Mouse (Mus musculus): ENCODE measurements around the gene Mmp9. TPM values are rescaled to one million over a fixed set of nuclear protein-coding genes. Genes with fewer than 3 reads are reported as not detected.
A peak's percentile ranks its signal among the peaks of the same experiment; 100 is the strongest.

Mmp9 gene
- polyA plus RNA-seq, 1 experiment from 2014 or later = 0.33 TPM

DNA sequence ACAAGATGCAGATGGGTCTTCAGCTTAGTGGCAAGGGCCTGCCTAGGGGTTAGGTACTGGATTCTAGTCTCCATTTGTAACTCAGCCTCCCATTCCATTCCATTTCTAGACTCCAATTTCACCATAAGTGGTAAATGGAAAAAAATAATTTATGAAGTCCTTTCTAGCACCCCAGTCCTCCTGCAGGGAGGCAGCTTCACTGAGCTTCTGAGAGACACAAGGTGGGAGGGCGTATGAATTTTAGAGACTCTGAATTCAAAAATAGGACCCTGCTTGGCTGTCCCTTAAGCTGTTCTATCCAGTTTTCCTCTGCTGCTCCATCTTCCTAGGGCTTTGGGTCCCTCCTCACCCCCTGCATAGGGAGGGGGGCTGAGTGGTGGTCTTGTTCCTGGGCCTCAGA lies 24.4 kb downstream of the Mmp9 start:
- Histone ChIP-seq H3K27ac (no peak overlapping the region), H3K27me3 (ENCODE audit: low read depth, poor library complexity, severe bottlenecking) (peaks cover 78% of the 10 kb centered on the region), H3K4me1 (peaks cover 43% of the 10 kb centered on the region), H3K4me3 (no peak overlapping the region), H3K36me3 (no peaks in the 10 kb centered on the region), H3K9me3 (replicated peaks) (no peaks in the 10 kb centered on the region)
- no peak for DNase-seq (ENCODE audit: low spot score)
- 91% methylated on average over 1 of the region's 1 CpGs for WGBS

DNA sequence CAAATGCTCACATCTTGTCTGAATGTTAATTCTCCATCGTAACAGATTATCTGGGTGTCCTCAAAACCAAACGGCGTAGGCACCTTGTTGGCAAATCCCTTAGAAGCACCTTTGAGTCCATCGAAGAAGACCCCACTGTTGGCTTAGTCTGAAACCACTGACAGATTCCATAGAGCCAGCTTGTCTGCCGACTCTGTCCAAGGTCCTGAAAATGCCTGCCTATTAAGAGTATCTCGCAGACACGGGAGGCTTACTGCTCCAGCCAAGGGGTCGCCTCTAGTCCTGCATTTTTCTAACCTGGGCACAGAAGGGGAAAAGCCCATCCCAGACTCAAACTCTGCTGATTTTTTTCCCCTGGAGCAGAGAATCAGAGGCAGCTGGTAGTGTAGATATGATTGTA lies 25.8 kb downstream of the Mmp9 start:
- DNase-seq (ENCODE audit: low spot score) = peak; percentile 79

GRCm38 (mm10) chr2:164967193-164967592 lies 26.6 kb downstream of the Mmp9 start:
- Histone ChIP-seq H3K36me3 (no peaks in the 10 kb centered on the region), H3K27ac (no peak overlapping the region), H3K27me3 (ENCODE audit: low read depth, poor library complexity, severe bottlenecking) (peaks cover 99% of the 10 kb centered on the region), H3K9me3 (replicated peaks) (no peaks in the 10 kb centered on the region), H3K4me3 (no peak overlapping the region), H3K4me1 (peaks cover 39% of the 10 kb centered on the region)
- 18% methylated on average over 6 of the region's 6 CpGs for WGBS
- DNase-seq (ENCODE audit: low spot score) = no peak

More for the DNA sequence above, 25.8 kb downstream of the Mmp9 start:
- H3K4me1 ChIP-seq = peaks cover 43% of the 10 kb centered on the region
- H3K9me3 ChIP-seq (replicated peaks) = no peaks in the 10 kb centered on the region
- H3K27ac ChIP-seq = no peak overlapping the region
- H3K36me3 ChIP-seq = no peaks in the 10 kb centered on the region
- peaks cover 92% of the 10 kb centered on the region for H3K27me3 ChIP-seq (ENCODE audit: low read depth, poor library complexity, severe bottlenecking)
- WGBS = 19% methylated on average over 8 of the region's 8 CpGs
- no peak overlapping the region for H3K4me3 ChIP-seq

GRCm38 (mm10) chr2:164967761-164968440 lies 27.3 kb downstream of the Mmp9 start:
- DNase-seq (ENCODE audit: low spot score) = no peak
- H3K27ac ChIP-seq = no peak overlapping the region
- H3K36me3 ChIP-seq = no peaks in the 10 kb centered on the region
- peak overlapping the region; percentile 45 for H3K4me3 ChIP-seq
- H3K4me1 ChIP-seq = peaks cover 42% of the 10 kb centered on the region
- H3K27me3 ChIP-seq (ENCODE audit: low read depth, poor library complexity, severe bottlenecking) = peaks cover 99% of the 10 kb centered on the region
- 2% methylated on average over 63 of the region's 65 CpGs for WGBS
- H3K9me3 ChIP-seq (replicated peaks) = no peaks in the 10 kb centered on the region

DNA sequence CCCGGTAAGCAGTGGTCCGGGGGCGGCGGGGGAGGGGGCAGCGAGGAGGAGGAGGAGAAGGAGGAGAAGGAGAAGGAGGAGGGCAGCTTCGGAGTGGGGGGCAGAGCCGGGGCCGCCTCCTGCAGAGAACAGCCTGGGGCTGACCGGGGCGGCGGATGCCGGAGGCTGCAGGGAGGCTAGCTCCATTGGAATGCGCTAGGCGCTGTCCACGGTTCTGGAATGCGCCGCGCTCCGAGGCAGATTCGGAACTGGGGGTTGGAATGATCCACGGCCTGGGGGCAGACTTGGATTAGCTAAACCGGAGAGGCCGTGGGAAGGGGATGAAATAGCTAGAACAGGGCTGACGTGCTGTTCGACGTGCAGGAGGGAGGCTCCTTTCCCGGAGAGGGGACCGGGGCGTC lies 27.9 kb downstream of the Mmp9 start:
- Histone ChIP-seq H3K9me3 (replicated peaks) (no peaks in the 10 kb centered on the region), H3K36me3 (no peaks in the 10 kb centered on the region), H3K4me1 (peaks cover 44% of the 10 kb centered on the region), H3K4me3 (peak overlapping the region; percentile 45), H3K27me3 (ENCODE audit: low read depth, poor library complexity, severe bottlenecking) (peaks cover 98% of the 10 kb centered on the region), H3K27ac (no peak overlapping the region)
- under 1% methylated on average over 27 of the region's 29 CpGs for WGBS
- peak; percentile 91 for DNase-seq (ENCODE audit: low spot score)

DNA sequence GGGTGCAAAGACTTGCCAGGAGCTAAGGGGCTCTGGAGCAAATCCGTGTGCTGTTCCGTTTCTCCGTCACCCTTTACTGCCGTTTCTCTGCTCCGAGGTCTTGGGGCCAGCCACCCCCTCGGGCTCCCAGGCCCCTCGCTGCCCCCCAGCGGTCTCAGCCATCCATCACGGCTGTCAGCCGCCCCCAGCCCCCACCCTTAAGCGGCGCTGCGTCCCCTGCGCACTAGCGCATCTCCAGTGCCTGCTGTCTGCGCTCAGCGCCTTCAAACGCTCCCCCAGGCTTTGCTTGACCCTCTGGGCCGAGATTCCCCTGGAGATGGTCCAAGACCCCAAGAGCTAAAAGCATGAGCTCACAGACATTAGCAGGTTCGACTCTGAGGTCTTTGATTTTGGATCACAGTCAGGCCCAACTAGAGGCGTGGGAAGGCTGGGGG lies 28.8 kb downstream of the Mmp9 start:
- no peaks in the 10 kb centered on the region for H3K36me3 ChIP-seq
- H3K4me3 ChIP-seq = no peak overlapping the region
- 2% methylated on average over 21 of the region's 21 CpGs for WGBS
- peaks cover 44% of the 10 kb centered on the region for H3K4me1 ChIP-seq
- H3K27ac ChIP-seq = no peak overlapping the region
- peaks cover 97% of the 10 kb centered on the region for H3K27me3 ChIP-seq (ENCODE audit: low read depth, poor library complexity, severe bottlenecking)
- no peak for DNase-seq (ENCODE audit: low spot score)
- H3K9me3 ChIP-seq (replicated peaks) = no peaks in the 10 kb centered on the region

DNA sequence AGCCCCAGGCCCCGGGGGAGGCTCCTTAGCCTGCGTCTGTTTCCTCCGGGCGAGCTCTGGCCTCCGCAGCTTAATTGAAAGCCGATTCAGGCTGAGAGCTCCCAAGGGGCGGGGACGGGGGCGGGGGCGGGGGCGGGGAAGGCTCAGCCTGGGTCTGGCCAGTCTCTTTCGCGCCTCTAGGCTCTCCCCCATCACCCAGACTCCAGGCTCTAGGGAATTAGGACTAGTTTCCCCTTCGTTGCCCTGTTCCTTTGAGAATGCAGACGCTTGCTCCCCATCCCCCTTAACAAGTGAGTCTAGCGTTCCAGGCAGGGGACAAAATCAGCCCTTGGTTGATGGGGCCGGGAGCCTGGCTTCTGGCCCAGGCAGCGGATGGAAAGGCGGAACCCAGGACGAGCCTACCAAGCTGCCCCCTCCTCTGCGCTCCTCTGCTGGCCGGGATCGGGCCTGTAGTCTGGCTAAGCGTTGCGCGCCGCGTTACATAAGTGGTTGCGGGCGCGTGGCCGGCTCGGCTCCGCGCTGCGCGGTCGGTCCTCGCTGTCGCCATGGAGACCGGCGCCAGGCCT lies 30.1 kb downstream of the Mmp9 start:
- no peak overlapping the region for H3K27ac ChIP-seq
- no peaks in the 10 kb centered on the region for H3K36me3 ChIP-seq
- peak overlapping the region; percentile 40 for H3K4me3 ChIP-seq
- H3K4me1 ChIP-seq = peaks cover 44% of the 10 kb centered on the region
- peak; percentile 72 for DNase-seq (ENCODE audit: low spot score)
- no peaks in the 10 kb centered on the region for H3K9me3 ChIP-seq (replicated peaks)
- H3K27me3 ChIP-seq (ENCODE audit: low read depth, poor library complexity, severe bottlenecking) = peaks cover 89% of the 10 kb centered on the region
- WGBS = under 1% methylated on average over 42 of the region's 42 CpGs

DNA sequence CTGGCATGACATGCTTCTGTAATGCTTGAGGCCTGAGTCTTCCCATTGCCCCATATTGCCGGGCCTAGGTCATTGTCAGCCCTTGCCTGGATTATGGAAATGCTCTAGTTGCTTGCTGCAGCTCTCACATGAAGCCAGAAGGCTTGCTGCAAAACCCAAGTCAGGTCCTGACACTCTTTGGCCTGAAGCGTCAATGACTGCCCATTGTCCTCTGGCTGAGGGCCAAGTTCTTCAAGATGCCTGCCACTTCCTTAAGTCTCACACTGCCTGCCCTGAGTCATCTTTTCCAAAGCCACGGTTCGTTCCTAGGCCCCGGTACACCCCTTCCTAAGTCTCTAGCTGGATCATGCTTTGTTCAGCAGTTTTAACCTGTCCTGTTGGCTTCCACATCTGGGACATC lies 32.1 kb downstream of the Mmp9 start:
- Histone ChIP-seq H3K4me3 (no peak overlapping the region), H3K36me3 (no peaks in the 10 kb centered on the region), H3K9me3 (replicated peaks) (no peaks in the 10 kb centered on the region), H3K27ac (no peak overlapping the region), H3K27me3 (ENCODE audit: low read depth, poor library complexity, severe bottlenecking) (peaks cover 70% of the 10 kb centered on the region), H3K4me1 (peaks cover 43% of the 10 kb centered on the region)
- WGBS = 78% methylated on average over 5 of the region's 5 CpGs
- DNase-seq (ENCODE audit: low spot score) = no peak

- 81% methylated on average over 6 of the region's 6 CpGs for WGBS
- H3K27me3 ChIP-seq (ENCODE audit: low read depth, poor library complexity, severe bottlenecking) = peaks cover 40% of the 10 kb centered on the region
- H3K9me3 ChIP-seq (replicated peaks) = no peaks in the 10 kb centered on the region
- H3K4me3 ChIP-seq = no peak overlapping the region
- H3K27ac ChIP-seq = no peak overlapping the region
- no peak for DNase-seq (ENCODE audit: low spot score)
- H3K4me1 ChIP-seq = peaks cover 14% of the 10 kb centered on the region
- no peaks in the 10 kb centered on the region for H3K36me3 ChIP-seq
Measured at GRCm38 (mm10) chr2:164975611-164976010, 35.0 kb downstream of the Mmp9 start.

DNA sequence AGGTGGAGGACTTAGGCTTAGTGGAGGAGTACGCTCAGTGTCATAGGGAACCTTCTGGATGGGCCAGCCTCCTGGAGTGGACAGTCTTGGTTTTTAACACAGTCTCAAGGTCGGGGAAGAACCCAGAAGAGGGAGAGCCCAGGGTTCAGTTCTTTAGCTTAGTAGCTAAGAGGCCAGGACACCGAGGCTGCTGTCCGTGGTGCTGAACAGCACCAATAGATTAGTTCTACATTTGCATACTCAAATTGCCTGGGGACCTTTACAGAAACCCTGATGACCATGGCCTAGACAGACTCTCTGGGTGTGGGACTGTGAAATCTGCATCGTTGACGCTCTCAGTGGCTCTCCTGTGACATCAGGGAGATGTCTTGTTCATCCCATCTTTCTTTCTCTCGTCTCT lies 39.2 kb downstream of the Mmp9 start:
- Histone ChIP-seq H3K4me3 (no peak overlapping the region), H3K4me1 (no peaks in the 10 kb centered on the region), H3K27ac (no peak overlapping the region), H3K9me3 (replicated peaks) (no peaks in the 10 kb centered on the region), H3K36me3 (no peaks in the 10 kb centered on the region), H3K27me3 (ENCODE audit: low read depth, poor library complexity, severe bottlenecking) (peaks cover 2% of the 10 kb centered on the region; the same call in 1 of the 2 replicates)
- 23% methylated on average over 7 of the region's 7 CpGs for WGBS
- DNase-seq (ENCODE audit: low spot score) = peak; percentile 82

DNA sequence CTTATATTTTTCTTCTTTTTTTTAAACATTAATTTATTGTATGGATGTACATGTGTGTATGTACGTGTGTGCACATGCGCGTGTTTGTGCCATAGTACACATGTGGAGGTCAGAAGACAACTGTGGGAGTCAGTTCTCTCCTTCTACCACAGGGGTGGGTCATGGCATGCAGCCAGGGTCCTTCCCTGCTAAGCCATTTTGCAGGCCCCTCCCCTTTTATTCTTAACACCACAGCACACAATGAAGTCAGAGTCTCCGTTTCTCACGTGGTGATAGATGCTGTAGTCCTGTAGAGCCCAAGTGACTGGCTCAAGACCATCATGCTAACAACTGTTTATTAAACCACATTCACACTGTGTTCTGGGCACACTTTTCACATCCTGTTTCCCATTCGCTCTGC lies 45.4 kb downstream of the Mmp9 start:
- WGBS = 84% methylated on average over 6 of the region's 6 CpGs

GRCm38 (mm10) chr2:164986371-164987027 lies 45.9 kb downstream of the Mmp9 start:
- H3K27ac ChIP-seq = no peak overlapping the region
- WGBS = 77% methylated on average over 14 of the region's 14 CpGs
- no peak overlapping the region for H3K4me3 ChIP-seq
- H3K4me1 ChIP-seq = peaks cover 4% of the 10 kb centered on the region; the same call in 1 of the 2 replicates
- no peaks in the 10 kb centered on the region for H3K27me3 ChIP-seq (ENCODE audit: low read depth, poor library complexity, severe bottlenecking)
- DNase-seq (ENCODE audit: low spot score) = no peak
- H3K36me3 ChIP-seq = no peaks in the 10 kb centered on the region
- no peaks in the 10 kb centered on the region for H3K9me3 ChIP-seq (replicated peaks)

More for the DNA sequence above, 45.4 kb downstream of the Mmp9 start:
- Histone ChIP-seq H3K27ac (no peak overlapping the region), H3K4me1 (peaks cover 4% of the 10 kb centered on the region; the same call in 1 of the 2 replicates), H3K36me3 (no peaks in the 10 kb centered on the region), H3K9me3 (replicated peaks) (no peaks in the 10 kb centered on the region), H3K27me3 (ENCODE audit: low read depth, poor library complexity, severe bottlenecking) (no peaks in the 10 kb centered on the region), H3K4me3 (no peak overlapping the region)
- no peak for DNase-seq (ENCODE audit: low spot score)

DNA sequence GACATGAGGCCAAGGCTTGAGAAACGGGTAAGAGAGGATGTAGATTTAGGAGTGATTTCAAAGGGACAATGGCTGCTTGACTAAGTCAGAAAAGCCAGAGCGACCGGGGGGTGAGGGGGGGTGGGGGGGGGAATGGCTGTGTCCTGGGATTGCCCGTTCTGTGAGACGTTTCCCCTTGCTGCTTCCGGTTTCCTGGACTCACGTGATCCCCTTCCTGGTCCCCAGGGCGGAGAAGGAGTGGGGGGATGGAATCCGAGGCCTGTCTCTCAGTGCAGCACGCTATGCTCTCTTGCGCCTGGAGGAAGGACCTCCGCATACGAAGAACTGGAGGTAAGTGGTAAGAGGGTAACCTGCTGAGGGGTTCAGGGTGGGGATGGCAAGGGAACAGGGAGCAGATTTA lies 48.2 kb downstream of the Mmp9 start:
- H3K36me3 ChIP-seq = no peaks in the 10 kb centered on the region
- DNase-seq (ENCODE audit: low spot score) = no peak
- H3K27ac ChIP-seq = no peak overlapping the region
- H3K9me3 ChIP-seq (replicated peaks) = no peaks in the 10 kb centered on the region
- no peak overlapping the region for H3K4me3 ChIP-seq
- peaks cover 14% of the 10 kb centered on the region; the same call in 1 of the 2 replicates for H3K27me3 ChIP-seq (ENCODE audit: low read depth, poor library complexity, severe bottlenecking)
- peaks cover 4% of the 10 kb centered on the region; the same call in 1 of the 2 replicates for H3K4me1 ChIP-seq
- WGBS = 75% methylated on average over 13 of the region's 13 CpGs

Data from limb, embryonic 10.5 days (tissue).